Mouse (Mus musculus) midbrain, embryonic 16.5 days (tissue): ENCODE results near the gene Tceal7. TPM values are rescaled to one million over a fixed set of nuclear protein-coding genes. Genes with fewer than 3 reads are reported as not detected.
A peak's percentile ranks its signal among the peaks of the same experiment; 100 is the strongest.

Source experiments
- ATAC-seq: fragments of 200-750 bp; cut with Nextera tagmentation; 2 replicates; pipeline ENCODE4 v1.8.0; 2017; ENCODE audit warnings: moderate TSS enrichment
- H3K27ac ChIP-seq: fragments of 300-500 bp; sonication (generic); 2 replicates; pipeline ENCODE4 v1.5.1; 2014; ENCODE audit warnings: mild to moderate bottlenecking, low read length, mixed read lengths
- H3K27me3 ChIP-seq: fragments of 300-500 bp; sonication (generic); 2 replicates; pipeline ENCODE4 v1.6.1; 2014; ENCODE audit warnings: low read depth, low read length, mixed read lengths; ENCODE audit not compliant: control insufficient read depth, insufficient read depth
- H3K36me3 ChIP-seq: fragments of 300-500 bp; sonication (generic); 2 replicates; pipeline ENCODE4 v1.6.1; 2014; ENCODE audit warnings: mild to moderate bottlenecking, low read length, moderate library complexity, mixed read lengths; ENCODE audit not compliant: control insufficient read depth, insufficient read depth
- H3K4me1 ChIP-seq: fragments of 300-500 bp; sonication (generic); 2 replicates; pipeline ENCODE4 v1.6.1; 2014; ENCODE audit warnings: mild to moderate bottlenecking, low read length, mixed read lengths; ENCODE audit not compliant: control insufficient read depth, insufficient read depth
- H3K4me2 ChIP-seq: fragments of 300-500 bp; sonication (generic); 2 replicates; pipeline ENCODE4 v1.6.1; 2014; ENCODE audit warnings: mild to moderate bottlenecking, low read length, mixed read lengths
- H3K4me3 ChIP-seq: fragments of 300-500 bp; sonication (generic); 2 replicates; pipeline ENCODE4 v1.5.1; 2014; ENCODE audit warnings: low read depth, mild to moderate bottlenecking, low read length, moderate library complexity, mixed read lengths
- H3K9ac ChIP-seq: fragments of 300-500 bp; sonication (generic); 2 replicates; pipeline ENCODE4 v1.6.1; 2014; ENCODE audit warnings: low read depth, low read length, mixed read lengths
- H3K9me3 ChIP-seq: fragments of 300-500 bp; sonication (generic); replicated peaks from 2 replicates; pipeline ENCODE4 v1.6.1; 2014; ENCODE audit warnings: mild to moderate bottlenecking, low read length, mixed read lengths; ENCODE audit not compliant: control insufficient read depth, poor library complexity, severe bottlenecking
- WGBS: fragments of 180-500 bp; shearing (Covaris S2); extraction: QIAGEN DNeasy Blood & Tissue Kit; methylation state at CpG from one replicate; pipeline ENCODE4 v1.1.7; 2014; 5-methylcytosine and 5-hydroxymethylcytosine counted together
- polyA plus RNA-seq: library from polyadenylated mRNA; unstranded; fragments of >200 nt; fragmentation: Nextera tagmentation; extraction: Ambion mirVana; gene quantifications from 2 replicates; pipeline ENCODE4 v1.2.1, GENCODE M21; 2015

Tceal7 gene
- polyA plus RNA-seq, 1 experiment from 2014 or later, result 4.2 TPM

GRCm38 (mm10) chrX:136243181-136243580 is 28.6 kb downstream of the Tceal7 start:
- ATAC-seq, result no peak
- Histone ChIP-seq H3K4me2 (no peak overlapping the region), H3K4me1 (no peaks in the 10 kb centered on the region), H3K9ac (no peak overlapping the region), H3K4me3 (no peak overlapping the region), H3K27me3 (no peaks in the 10 kb centered on the region), H3K27ac (no peak overlapping the region), H3K9me3 (no peaks in the 10 kb centered on the region), H3K36me3 (no peaks in the 10 kb centered on the region)
- WGBS, result 85% methylated on average over 2 of the region's 2 CpGs

GRCm38 (mm10) chrX:136244574-136245229 is 30.1 kb downstream of the Tceal7 start, which contains the start of gene Tceal9:
TSS of gene Tceal9 (plus strand) at chrX:136245079.
- Histone ChIP-seq H3K9me3 (no peaks in the 10 kb centered on the region), H3K27me3 (no peaks in the 10 kb centered on the region), H3K4me2 (peak within 1 kb of the TSS; percentile 59), H3K4me3 (peak within 1 kb of the TSS; percentile 50), H3K27ac (peak within 1 kb of the TSS; percentile 79), H3K4me1 (no peaks in the 10 kb centered on the region), H3K9ac (peak within 1 kb of the TSS; percentile 75), H3K36me3 (no peaks in the 10 kb centered on the region)
- ATAC-seq, result peak; percentile 95
- 26% methylated on average over 20 of the region's 20 CpGs for WGBS

GRCm38 (mm10) chrX:136245521-136246071 is 31.0 kb downstream of the Tceal7 start:
- 20% methylated on average over 14 of the region's 15 CpGs for WGBS

GRCm38 (mm10) chrX:136248811-136249210 is 34.2 kb downstream of the Tceal7 start:
- Histone ChIP-seq H3K4me3 (no peak overlapping the region), H3K27me3 (no peaks in the 10 kb centered on the region), H3K27ac (no peak overlapping the region), H3K4me2 (no peak overlapping the region), H3K36me3 (no peaks in the 10 kb centered on the region), H3K9me3 (no peaks in the 10 kb centered on the region), H3K4me1 (no peaks in the 10 kb centered on the region), H3K9ac (no peak overlapping the region)
- WGBS, result 78% methylated on average over 6 of the region's 6 CpGs
- no peak for ATAC-seq

More at GRCm38 (mm10) chrX:136245521-136246071, 31.0 kb downstream of the Tceal7 start:
- peak overlapping the region; percentile 75 for H3K9ac ChIP-seq
- no peaks in the 10 kb centered on the region for H3K4me1 ChIP-seq
- peak overlapping the region; percentile 79 for H3K27ac ChIP-seq
- H3K4me3 ChIP-seq, result peak overlapping the region; percentile 50
- no peaks in the 10 kb centered on the region for H3K9me3 ChIP-seq
- H3K36me3 ChIP-seq, result no peaks in the 10 kb centered on the region
- no peaks in the 10 kb centered on the region for H3K27me3 ChIP-seq
- H3K4me2 ChIP-seq, result peak overlapping the region; percentile 59
- ATAC-seq, result peak; percentile 85

- Histone ChIP-seq H3K9ac (no peak overlapping the region), H3K4me2 (no peak overlapping the region), H3K4me3 (no peak overlapping the region), H3K4me1 (no peaks in the 10 kb centered on the region), H3K36me3 (no peaks in the 10 kb centered on the region), H3K9me3 (no peaks in the 10 kb centered on the region), H3K27me3 (no peaks in the 10 kb centered on the region), H3K27ac (no peak overlapping the region)
- 79% methylated on average over 7 of the region's 7 CpGs for WGBS
- no peak for ATAC-seq
Measured at GRCm38 (mm10) chrX:136249671-136250070, 35.1 kb downstream of the Tceal7 start.

- H3K27me3 ChIP-seq, result no peaks in the 10 kb centered on the region
- no peak overlapping the region for H3K4me3 ChIP-seq
- no peak overlapping the region for H3K27ac ChIP-seq
- no peaks in the 10 kb centered on the region for H3K36me3 ChIP-seq
- H3K9ac ChIP-seq, result no peak overlapping the region
- H3K4me1 ChIP-seq, result no peaks in the 10 kb centered on the region
- no peaks in the 10 kb centered on the region for H3K9me3 ChIP-seq
- 52% methylated on average over 6 of the region's 6 CpGs for WGBS
- no peak overlapping the region for H3K4me2 ChIP-seq
- no peak for ATAC-seq
Measured at GRCm38 (mm10) chrX:136252023-136252729, 37.6 kb downstream of the Tceal7 start.

- H3K9me3 ChIP-seq, result no peaks in the 10 kb centered on the region
- H3K27ac ChIP-seq, result no peak overlapping the region
- no peak for ATAC-seq
- H3K4me2 ChIP-seq, result no peak overlapping the region
- H3K9ac ChIP-seq, result no peak overlapping the region
- H3K4me1 ChIP-seq, result peaks cover 10% of the 10 kb centered on the region
- WGBS, result 85% methylated on average over 5 of the region's 5 CpGs
- no peaks in the 10 kb centered on the region for H3K36me3 ChIP-seq
- H3K27me3 ChIP-seq, result no peaks in the 10 kb centered on the region
- H3K4me3 ChIP-seq, result no peak overlapping the region
Measured at GRCm38 (mm10) chrX:136267720-136268119, 53.1 kb downstream of the Tceal7 start.

- H3K36me3 ChIP-seq, result no peaks in the 10 kb centered on the region
- no peak overlapping the region for H3K4me3 ChIP-seq
- H3K27ac ChIP-seq, result no peak overlapping the region
- H3K9me3 ChIP-seq, result no peaks in the 10 kb centered on the region
- H3K9ac ChIP-seq, result no peak overlapping the region
- H3K27me3 ChIP-seq, result no peaks in the 10 kb centered on the region
- H3K4me2 ChIP-seq, result no peak overlapping the region
- 87% methylated on average over 4 of the region's 4 CpGs for WGBS
- no peak for ATAC-seq
- peaks cover 12% of the 10 kb centered on the region for H3K4me1 ChIP-seq
Measured at GRCm38 (mm10) chrX:136268173-136268572, 53.6 kb downstream of the Tceal7 start.
